Mouse (Mus musculus): ENCODE measurements around the gene Wdpcp.

Wdpcp gene

GRCm38 (mm10) chr11:21749487-21749886, 177.5 kb downstream of the Wdpcp start:
- no peak for DNase-seq (ENCODE audit: low spot score)

DNA sequence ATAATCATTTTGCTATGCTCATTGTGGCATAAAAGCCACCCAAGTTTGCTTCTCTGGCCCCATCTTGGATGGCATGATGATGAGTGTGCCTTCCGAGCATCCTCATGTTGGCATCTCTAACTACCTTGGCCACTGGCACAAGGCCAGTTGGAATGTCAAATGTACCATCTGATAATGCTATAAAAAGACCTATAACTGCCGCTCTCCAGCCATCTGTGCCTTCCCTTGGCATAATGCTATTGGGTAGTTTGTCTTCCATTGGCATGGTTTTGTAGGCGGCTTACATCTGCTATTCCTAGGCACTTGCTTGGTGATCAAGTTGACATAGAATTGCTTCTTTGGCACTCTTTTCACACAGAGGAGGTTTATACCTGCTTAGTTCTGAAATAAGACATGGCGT, 191.2 kb downstream of the Wdpcp start:
- DNase-seq (ENCODE audit: low spot score): no peak

DNA sequence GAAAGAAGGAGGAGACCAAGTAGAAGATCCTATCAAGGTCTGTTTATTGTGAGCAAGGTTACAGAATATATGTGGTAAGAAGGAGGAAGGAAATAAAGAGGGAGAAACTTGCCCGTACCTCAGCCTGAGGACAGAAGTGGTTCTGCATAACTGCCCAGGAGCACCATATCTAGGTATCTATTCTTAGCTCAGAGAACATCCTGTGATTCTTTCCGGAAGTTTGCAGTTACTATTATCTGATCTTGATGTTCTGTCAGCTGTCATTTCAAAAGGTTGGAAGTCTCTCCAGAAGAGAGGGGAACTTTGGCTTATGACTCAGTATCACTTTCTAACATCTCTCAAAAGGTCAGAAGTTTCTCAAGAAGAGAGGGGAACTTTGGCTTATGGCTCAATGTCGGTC, 216.8 kb downstream of the Wdpcp start:
- DNase-seq (ENCODE audit: low spot score): no peak

DNA sequence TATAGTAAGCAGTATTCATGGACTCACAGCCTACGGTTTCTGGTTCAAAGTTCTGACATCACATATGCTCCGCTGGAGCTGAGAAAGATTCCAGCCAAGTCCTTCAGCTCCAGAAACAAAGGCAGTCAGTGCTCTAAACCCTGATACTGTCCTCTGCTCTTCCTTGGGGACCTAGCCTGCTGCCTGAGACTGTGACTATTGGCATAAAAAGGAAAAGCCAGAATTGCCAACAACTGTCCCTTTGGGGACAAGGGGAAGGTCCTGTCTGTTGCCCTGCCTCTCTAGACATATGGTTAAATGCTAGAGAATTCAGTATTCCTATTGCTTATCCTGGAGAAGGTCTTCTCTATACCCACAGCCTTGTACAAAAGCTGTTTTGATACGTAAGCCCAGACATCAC, 252.9 kb downstream of the Wdpcp start:
- DNase-seq (ENCODE audit: low spot score): no peak

DNA sequence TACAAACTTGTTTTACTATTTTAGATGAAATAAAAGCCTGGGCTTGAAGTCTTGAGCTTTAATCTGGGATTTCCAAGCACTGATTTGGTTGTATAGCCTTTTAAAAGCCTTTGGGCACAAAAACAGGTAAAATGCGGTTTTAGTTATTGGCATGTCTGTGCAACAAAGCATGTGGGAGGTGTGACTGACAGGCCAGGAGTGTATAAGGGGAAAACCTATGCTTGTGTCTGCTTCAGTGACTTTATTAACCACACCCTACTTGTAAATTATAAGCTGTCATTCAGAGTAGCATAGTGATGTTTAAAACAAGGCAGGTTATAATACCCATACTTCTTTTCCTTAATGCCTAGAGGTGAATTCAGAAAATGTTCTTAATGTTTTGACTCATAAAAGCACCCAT, 254.5 kb downstream of the Wdpcp start:
- no peak for DNase-seq (ENCODE audit: low spot score)

GRCm38 (mm10) chr11:21847040-21847439, 275.0 kb downstream of the Wdpcp start:
- no peak for DNase-seq (ENCODE audit: low spot score)

DNA sequence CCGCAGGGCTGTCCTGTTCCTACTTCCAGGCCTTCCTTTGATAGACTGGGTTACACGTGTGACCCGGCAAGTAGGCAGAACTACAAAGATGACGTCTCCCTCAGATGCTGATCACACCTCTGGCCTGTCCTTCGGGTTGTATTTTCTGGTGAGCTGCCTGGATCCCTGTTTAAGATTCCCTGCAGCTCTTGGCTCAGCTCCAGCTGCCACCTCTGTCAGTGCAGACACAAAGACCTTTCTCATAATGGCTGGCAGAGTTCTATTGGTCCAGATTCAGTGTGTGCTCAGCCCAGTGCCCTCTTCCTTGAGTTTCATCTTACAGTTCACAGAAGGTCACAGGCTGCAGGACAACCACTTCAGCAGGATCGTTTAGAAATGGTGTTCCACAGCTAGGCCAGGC, 292.0 kb downstream of the Wdpcp start:
- DNase-seq (ENCODE audit: low spot score): no peak

- no peak for DNase-seq (ENCODE audit: low spot score)
Observed at GRCm38 (mm10) chr11:21864516-21864915, 292.5 kb downstream of the Wdpcp start.

DNA sequence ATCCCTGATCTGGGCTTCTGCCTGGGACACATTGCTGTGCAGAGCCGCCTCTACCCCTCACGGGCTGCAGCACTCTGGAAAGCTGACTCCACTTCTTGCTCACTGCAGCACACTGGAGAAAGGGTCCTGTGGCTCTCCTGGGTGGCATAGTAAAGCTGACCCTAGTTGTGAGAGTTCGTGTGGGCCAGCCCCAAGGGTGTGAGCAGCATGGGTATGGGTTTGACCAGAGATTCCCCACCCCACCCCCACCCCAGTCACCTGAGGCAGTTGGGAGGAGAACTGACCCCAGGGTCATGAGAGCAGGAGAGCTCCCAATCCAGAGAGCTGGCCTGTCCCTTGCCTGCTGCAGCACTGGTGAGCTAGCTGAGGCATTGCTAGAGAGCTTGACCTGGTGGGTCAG, 296.6 kb downstream of the Wdpcp start:
- no peak for DNase-seq (ENCODE audit: low spot score)

DNA sequence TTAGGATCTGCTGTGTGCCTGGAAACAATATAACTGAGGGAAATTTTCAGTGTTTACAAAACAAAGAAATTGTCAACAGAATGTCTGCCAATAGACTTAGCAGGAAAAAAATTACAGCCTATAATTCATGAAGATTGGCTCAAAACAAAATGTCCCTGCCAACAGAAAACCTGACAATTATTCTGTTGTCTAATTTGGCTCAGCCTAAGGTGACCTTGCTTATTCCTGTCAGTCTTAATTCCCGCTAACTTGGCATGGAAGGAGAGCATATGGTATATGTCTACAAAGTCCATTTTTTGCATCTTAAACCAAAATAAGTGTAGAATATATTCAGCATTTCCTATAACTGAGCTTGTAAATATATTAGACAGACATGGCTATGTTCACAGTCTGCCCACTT, 298.8 kb downstream of the Wdpcp start:
- DNase-seq (ENCODE audit: low spot score): no peak

DNA sequence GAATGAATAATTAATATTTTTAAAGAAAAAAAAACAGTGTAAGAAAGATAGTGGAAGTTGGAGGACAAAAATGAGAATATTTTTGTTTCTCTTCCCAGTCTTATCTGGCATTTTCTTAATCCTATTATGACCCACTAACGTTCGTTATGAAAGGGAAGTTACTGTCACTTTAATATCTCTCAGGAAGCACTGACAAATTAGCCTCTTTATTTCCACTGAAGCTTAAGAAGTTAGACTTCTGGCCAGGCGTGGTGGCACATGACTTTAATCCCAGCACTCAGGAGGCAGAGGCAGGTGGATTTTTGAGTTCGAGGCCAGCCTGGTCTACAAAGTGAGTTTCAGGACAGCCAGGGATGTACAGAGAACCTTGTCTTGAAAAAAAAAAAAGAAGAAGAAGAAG, 299.7 kb downstream of the Wdpcp start:
- DNase-seq (ENCODE audit: low spot score): no peak

DNA sequence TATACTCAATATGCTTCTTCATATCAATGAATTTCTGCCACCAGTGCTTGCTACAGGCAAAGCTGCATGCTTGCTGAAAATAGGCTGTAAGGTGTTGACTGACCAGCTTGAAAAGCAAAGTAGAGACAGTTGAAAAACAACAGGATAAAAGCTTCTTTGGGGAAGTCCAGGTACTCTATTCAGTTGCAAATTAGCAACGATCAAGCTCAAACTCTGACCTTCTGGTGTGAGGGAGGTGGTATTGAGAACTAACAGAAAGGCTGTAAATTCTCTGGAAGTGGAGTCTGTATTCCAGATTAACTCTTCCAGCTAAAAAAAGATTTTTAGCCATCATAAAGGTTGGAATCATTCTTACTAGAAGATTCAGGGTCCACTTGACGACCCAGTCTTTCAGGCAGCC, 303.0 kb downstream of the Wdpcp start:
- DNase-seq (ENCODE audit: low spot score): no peak

DNA sequence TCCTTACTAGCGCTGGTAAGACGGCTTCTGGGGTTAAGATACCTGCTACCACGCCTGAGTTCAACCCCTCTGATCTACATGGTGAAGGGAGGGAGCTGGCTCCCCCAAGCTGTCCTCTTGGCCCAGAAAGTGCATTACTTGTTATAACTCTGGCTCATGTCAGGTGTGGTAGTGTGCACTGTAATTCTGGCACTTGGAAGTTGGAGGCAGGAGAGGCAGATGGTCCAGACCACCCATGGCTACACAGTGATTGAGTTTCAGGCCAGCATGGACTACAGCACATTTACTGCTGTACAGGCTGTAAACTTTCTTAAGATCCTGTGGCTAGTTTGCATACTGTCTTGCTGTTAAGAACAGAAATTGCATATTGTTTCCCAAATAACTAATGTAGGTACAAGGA, 322.7 kb downstream of the Wdpcp start:
- DNase-seq (ENCODE audit: low spot score): no peak

DNA sequence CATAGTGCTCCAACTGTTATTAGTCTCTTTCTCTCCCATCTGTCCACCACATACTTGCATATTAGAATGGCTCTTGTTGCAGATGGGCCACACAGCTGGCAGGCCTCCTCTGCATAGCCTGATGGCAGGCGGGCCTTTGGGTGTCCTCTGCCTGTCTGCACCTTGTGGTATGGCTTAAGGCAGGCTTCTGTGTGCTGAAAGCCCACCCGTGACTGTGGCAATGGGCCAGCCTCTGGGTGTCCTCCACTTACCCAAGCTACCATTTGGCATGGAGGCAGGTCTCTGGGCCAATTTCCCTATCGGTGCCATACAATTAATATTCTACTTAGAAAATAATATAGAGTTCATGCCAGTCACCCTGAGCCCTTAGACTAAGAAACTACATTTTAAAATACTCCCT, 350.5 kb downstream of the Wdpcp start:
- DNase-seq (ENCODE audit: low spot score): no peak

Measured in ovary, postnatal 14 days (tissue).